Mouse (Mus musculus) left cerebral cortex, postnatal 14 days (tissue): ENCODE measurements around the gene Angptl4. TPM values are rescaled to one million over a fixed set of nuclear protein-coding genes. Genes with fewer than 3 reads are reported as not detected.

ENCODE experiments used
- DNase-seq, 2 experiments: peaks; one replicate each; pipeline ENCODE4 v3.0.0; 2021 to 2022; ENCODE audit warnings: low spot score in 2 of 2, mixed read lengths in 1 of 2
- intact Hi-C: fragments of 180-260 bp; cut with DNase I; formaldehyde crosslinking; loops from one replicate; pipeline ENCODE4 v1.15.1; 2025
- total RNA-seq, 2 experiments: library from RNA; stranded (reverse); gene quantifications; 2 replicates each; pipeline ENCODE4 v1.2.3; 2021

The Angptl4 gene
- total RNA-seq, 2 experiments from 2014 or later: 5.5 to 6.6 TPM

DNA sequence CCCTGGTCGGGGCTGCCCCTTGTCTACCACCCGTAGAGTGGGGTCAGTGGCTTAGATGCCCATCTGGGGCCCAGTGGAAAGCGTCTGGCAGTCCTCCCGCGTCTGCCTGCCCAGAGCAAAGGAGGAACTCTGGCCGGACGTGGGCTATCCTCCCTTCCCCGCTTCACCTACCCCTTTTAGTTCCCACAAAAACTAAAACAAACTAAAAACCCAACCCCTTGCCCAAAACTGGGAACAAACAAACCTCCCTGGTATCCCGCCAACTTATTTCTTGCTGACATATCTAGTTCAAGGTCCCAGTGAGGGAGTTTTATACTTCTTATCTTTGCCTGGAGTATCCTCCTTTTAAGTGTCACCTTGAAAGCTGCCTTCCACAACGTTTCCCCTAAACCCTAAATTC is 26.6 kb upstream of the Angptl4 start:
- intact Hi-C loops: no loop called here
- DNase-seq: no peak

DNA sequence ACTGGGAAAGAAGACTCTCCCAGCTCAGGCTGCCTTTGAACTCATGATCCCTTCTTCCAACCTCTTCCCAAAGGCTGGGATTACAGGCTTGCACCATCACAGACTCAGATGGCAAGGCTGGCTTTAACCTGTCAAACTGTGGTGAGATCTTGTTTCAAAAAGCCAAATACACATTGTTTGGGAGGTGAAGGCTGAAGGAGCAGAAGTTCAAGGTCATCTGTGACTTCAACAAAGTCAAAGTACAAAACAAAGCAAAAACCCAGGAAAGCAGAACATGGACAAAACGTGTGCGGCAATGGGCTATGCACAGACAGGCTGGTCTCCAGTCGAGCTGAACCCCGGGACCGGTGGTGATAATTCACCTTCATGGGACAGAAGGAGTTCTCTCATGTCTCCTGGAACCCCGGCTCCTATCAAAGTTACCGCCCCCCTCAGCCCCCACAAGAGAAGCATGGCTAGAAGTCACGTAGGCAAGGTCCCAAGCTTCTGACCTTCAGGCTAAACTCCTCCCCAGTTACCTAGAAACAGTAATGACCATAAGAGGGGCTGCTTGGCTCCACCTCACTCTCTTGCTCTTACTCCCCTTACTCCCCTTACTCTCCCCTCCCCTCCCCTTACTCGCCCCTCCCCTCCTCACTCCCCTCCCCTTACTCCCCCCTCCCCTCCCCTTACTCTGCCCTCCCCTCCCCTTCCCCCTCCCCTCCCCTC is 25.7 kb upstream of the Angptl4 start:
- DNase-seq: no peak
- intact Hi-C loops: no loop called here

DNA sequence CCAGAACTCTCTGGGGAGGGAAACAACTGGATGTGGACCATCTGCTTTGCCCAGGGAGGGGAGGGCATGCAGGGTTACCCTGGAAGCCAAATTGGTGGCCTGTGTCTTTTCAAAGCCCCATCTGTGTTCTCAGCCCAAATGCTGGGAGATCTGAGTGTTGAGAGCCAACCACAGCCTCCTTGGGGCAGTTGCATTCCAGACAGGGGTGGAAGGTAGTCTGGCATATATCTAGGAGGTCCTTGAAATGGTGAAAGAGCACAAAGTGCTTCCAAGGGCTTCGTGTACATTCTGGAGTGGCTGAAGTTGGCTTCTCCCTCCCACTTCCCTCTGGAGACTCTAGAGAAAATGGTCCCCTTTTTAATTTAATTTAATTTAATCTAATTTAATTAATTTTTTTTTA is 23.1 kb upstream of the Angptl4 start:
- no peak for DNase-seq
- intact Hi-C loops: loop anchor here (5.0 kb wide), 1 partner anchor 77 kb away; no protein-coding TSS in a partner anchor

- intact Hi-C loops: loop anchor here (5.0 kb wide), 1 partner anchor 77 kb away; no protein-coding TSS in a partner anchor
- no peak for DNase-seq
Measured at GRCm38 (mm10) chr17:33804205-33804604, 22.6 kb upstream of the Angptl4 start.

DNA sequence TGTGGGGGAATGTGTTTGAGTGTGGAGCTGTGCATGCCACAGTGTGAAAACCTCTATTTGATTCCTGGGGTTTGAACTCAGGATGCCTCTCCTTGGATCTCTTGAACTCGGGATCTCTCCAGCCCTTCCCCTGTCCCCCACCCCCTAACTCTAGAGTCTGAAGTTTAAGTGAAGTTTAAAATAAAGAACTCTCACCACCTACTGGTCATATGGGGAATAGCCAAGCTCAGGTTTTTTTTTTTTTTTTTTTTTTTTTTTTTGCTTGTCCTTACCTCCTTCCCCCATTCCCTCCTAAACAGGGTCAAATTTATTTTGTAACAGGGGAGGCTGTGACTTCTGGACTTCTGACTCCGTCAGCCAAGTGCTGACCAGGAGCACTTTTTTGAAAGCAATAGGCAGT is 20.6 kb upstream of the Angptl4 start:
- no peak for DNase-seq
- intact Hi-C loops: loop anchor here (5.0 kb wide), 1 partner anchor 75 kb away; no protein-coding TSS in a partner anchor

DNA sequence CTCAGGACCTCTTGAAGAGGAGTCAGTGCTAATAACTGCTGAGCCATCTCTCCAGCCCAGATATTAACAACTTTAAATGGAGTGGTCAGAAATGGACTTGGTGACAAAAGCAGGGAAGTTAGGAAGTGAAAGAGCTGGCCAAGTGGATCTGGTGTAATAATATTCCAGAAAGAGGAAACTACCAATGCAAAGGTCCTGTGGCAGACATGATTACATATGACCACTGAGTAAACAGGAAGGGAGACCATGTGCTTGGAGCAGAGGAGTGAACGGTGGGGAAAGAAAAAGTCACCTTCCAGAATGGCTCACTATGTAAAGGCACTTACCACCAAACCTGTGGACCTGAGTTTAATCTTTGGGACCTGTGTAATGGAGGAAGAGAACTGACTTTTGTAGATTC is 17.6 kb upstream of the Angptl4 start:
- DNase-seq: no peak
- intact Hi-C loops: loop anchor here (5.0 kb wide), 1 partner anchor 362 kb away; no protein-coding TSS in a partner anchor

GRCm38 (mm10) chr17:33798306-33798705 is 16.7 kb upstream of the Angptl4 start:
- intact Hi-C loops: loop anchor here (5.0 kb wide), 1 partner anchor 361 kb away; no protein-coding TSS in a partner anchor
- DNase-seq: no peak

- no peak for DNase-seq
- intact Hi-C loops: no loop called here
Measured at GRCm38 (mm10) chr17:33788732-33789131, 7.1 kb upstream of the Angptl4 start.

DNA sequence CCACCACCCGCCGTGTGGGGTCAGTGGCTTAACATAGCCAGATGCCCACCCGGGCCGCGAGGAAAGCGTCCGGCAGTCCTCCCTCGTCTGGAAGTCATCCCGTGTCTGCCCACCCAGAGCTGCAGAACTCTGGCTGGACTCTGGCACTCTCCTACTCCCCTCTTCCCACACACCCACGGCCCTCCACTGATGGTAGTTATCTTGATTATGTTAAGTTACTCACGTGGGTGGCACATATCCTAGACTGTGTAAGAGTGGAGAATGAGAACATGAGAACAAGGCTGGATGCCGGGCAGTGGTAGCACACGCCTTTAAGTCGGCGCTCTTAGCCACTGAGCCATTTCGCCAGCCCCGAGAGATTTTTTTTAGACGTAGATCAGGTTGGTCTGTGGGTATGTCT is 4.7 kb upstream of the Angptl4 start:
- no peak for DNase-seq
- intact Hi-C loops: no loop called here

DNA sequence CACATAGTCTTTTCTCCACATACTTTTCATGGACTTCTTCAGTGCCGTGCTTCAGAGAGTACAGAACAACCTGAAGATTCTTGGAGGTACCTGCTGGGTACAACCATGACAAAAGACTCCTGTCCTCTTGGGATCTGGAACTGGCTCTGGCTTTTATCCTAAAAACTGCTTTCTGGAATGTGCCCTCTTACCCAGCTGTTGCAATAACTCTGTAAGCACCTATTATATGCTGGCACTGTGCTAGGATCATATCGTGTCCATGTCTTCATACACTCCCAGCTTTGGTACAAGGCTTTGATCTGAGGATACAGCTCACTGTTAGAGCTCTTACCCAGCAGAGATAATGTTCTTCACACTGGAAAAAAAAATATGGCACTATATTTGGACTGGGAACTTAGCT is 3.3 kb upstream of the Angptl4 start:
- no peak for DNase-seq
- intact Hi-C loops: no loop called here

- peak; percentile 31 to 33 for DNase-seq
- intact Hi-C loops: no loop called here
Measured at GRCm38 (mm10) chr17:33783408-33783807, 1.8 kb upstream of the Angptl4 start.

DNA sequence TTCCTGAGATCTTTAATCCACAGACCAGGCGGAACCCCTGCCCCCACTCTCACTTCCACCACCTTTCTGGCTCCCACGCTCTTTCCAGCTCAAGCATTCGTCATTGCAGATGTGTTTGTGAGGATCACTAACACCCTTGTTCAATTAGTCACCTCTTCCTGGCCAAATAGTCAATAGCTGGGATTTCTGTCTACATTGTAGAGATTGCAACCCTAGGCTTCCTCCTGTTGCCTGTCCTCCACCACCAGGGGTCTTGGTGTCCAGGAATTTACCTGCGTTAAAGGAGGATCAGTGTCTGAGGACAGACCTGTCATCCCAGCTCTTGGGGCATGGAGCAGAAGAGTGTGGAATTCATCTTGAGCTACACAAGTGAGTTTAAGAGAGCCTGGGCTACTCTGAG is 437 bp upstream of the Angptl4 start:
- no peak for DNase-seq
- intact Hi-C loops: no loop called here

DNA sequence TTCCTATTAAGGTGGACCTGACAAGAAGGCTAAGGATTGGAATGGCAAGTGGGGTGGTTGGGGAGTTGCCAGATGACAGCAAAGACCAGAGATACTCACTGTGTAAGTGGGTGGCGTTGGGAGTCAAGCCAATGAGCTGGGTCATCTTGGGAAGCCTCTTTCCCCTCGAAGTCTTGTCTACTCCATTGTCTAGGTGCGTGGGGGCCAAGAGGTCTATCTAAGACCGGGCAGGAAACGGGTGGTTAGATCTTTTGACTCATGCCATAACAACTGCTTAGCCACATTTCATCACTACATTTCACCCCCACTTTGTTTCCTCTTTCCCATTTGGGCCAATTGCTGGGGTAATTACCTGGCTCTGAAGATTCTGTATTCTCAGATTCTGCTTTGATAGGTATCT is 1.2 kb downstream of the Angptl4 start:
- intact Hi-C loops: no loop called here
- no peak for DNase-seq

DNA sequence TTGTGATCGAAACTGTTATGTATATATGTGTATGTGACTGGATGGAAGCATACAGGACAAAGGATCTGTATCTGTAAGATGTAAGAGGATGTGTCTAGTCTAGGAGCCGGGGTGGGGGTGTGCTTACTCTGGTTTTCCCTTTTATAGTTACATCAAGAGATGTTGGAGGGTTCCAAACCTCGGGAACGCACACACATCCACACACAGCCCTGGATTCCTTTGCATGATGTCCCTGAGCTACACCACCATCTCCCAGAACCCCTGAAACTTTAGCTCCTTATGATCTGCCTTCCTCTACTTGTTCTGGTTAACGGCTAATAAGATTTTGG is 1.7 kb downstream of the Angptl4 start:
- intact Hi-C loops: no loop called here
- no peak for DNase-seq

GRCm38 (mm10) chr17:33779271-33779966 is 2.2 kb downstream of the Angptl4 start:
- intact Hi-C loops: no loop called here
- peak; percentile 84 to 89 for DNase-seq

- no peak for DNase-seq
- intact Hi-C loops: no loop called here
Measured at GRCm38 (mm10) chr17:33775287-33775686, 6.3 kb downstream of the Angptl4 start.

GRCm38 (mm10) chr17:33774573-33775155 is 7.0 kb downstream of the Angptl4 start:
- DNase-seq: no peak
- intact Hi-C loops: no loop called here

GRCm38 (mm10) chr17:33773871-33774572 is 7.6 kb downstream of the Angptl4 start:
- no peak for DNase-seq
- intact Hi-C loops: no loop called here

GRCm38 (mm10) chr17:33773426-33773825 is 8.2 kb downstream of the Angptl4 start:
- intact Hi-C loops: no loop called here
- no peak for DNase-seq

- intact Hi-C loops: no loop called here
- DNase-seq: no peak
Measured at GRCm38 (mm10) chr17:33771617-33772016, 10.0 kb downstream of the Angptl4 start.
